Mouse (Mus musculus) cerebellum, adult 9-11 months (tissue): ENCODE data around the gene Limk1.
A peak's percentile ranks its signal among the peaks of the same experiment; 100 is the strongest.

Experiments used
- DNase-seq: peaks from one replicate; pipeline ENCODE4 v3.0.0; 2022

Gene Limk1

DNA sequence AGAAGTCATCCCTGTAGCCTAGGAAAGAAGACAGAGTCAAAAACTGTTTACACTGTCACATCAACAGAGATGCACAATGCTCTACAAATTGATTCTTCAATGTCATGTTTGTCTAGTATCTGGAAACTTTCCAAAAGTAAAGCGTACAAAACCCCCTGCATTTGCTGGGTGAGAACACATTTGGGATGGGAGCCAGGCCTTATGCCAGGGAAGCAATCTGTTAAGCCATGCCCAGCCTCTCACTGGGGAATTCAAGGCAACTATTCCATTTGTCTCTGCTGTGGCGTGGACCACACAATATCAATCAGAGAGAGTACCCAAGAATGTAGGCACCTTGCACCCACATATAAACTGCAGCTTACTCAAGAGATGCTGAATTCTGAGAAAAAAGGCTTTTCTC is 66.3 kb downstream of the Limk1 start:
- DNase-seq = peak; percentile 53

DNA sequence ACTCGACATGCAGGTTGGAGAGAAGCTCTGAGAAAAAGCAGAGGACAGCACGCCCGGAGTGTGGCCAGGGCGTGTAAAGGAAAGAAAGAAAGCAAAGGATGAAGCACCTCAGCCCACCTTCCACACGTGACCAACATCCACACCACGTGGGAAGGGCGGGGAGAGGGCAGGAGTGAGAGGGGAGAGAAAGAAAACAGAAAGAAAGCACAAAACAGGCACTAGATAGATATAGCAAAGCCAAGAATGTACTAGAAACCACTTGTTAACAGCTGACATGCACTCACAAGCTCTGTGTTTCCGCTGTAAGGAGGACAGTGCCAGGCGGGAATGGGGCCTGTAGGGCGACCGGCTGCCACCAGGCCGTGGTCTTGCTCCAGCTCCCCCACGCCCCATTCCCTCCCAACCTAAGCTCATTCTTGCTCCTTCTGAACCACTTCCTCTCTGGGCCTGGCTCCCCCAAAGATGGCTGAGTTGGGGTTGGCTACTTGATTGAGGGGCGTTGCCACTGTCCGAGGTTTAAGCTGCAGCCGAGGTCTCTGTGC is 67.2 kb downstream of the Limk1 start:
- DNase-seq = no peak

DNA sequence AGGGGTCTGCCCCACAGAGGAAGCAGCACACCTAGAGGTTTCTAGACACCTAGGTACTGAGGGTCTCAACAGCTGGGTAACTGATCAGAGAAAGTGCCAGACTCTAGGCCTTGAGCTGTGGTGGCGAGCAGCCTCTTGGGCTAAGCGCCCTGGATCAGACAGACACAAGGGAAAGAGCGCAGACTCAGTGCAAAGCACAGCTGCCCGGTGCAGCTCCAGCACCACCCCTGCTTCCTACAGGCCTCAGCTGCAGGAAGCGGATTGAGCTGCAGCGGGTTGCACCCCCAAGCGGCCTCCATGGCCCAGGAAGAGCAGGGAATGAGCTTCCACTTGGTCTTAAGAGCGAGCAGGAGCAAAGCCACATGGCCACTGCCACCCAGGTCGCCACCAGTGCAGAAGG is 67.9 kb downstream of the Limk1 start:
- no peak for DNase-seq

DNA sequence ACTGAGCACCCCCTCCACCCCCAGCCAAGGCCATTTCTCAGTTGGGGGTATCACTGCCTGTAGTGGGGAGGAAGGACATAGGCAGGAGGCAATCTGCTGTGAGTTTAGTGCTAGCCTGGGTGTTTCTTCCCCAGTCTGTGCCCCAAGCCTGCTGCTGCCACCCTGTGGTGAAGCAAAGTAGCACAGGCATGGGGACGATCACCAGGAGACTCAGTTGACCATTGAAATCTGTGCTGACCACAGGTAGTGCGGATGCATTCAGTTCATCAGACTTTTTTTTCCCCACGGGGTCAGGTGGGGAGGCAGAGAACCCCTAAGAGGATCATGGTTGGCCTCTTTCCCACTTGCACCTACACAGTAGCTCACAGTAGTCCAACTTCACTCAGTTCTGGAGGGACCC is 71.3 kb downstream of the Limk1 start:
- peak; percentile 44 for DNase-seq

DNA sequence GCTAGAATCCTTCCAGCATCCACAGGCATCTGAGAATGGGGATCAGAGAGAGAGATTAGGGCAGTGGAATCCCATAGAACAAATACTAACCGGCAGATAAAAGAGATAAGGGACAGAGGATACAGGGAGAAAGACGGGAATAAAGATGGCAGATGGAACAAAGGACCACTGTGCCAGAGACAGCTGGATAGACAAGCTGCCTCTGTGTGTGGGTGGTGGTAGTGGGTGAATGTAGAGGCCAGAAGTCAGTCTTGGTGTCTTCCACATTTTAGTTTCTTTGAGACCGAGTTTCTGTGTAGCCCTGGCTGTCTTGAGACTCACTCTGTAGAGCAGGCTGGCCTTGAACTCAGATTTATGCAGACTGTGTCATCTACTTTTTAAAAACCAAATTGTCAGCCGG is 72.6 kb downstream of the Limk1 start:
- no peak for DNase-seq

DNA sequence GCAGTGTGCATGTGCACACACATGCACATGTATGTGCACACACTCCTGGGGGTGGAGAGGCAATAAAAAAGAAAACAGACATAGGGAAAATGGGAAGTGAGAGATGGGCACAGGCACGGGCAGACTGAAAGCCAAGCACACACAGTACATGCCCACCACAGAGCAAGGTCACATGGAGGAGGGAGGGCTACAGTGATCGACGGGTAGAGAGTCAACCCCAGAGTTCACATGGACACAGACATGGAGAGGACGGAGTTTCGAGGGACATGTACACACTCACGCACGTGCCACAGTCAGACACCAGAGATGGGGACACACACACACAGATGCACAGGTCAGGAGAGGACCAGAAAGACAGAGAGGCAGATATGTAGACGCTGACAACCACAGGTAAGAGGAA is 73.0 kb downstream of the Limk1 start:
- DNase-seq = no peak

DNA sequence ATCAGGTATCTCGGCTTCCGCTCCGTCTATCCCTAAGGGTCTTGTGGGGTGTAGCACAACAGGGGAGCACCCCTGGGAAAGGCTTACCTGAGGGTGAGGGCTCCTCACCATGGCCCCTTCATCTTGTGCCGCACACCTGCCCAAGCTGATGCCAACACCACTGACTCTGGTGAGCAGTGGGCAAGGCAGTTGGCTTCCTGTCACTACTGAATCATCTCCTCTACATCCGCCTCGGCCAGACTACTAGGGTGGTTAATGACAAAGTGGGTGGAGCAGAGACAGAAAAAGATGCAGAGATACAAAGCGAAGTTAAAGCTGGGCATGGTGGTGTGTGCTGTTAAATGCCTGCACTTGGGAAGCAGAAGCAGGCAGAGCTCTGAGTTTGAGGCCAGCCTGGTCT is 73.6 kb downstream of the Limk1 start, which contains the start of gene Lat2:
Gene Lat2 (minus strand): TSS at position 224 of the 400 bp plus-strand sequence.
- DNase-seq = no peak

DNA sequence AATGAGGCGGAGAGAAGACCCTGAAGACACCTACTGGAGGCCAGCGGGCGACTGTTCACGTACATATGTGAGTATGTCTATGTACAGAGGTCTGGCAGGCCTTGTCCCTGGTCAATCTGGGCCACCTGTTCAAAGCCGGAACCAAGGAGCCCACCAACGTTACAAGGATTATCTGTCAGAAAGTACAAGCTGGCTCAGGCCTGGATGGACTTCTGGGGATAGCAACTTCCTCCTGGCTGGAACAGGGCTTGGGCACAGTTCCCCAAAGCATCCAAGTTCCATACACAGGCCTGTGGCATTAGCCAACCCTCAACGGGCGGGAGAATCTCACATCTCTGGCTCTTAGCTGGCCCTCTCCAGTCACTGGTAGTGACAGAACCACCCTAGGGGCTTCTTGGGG is 74.1 kb downstream of the Limk1 start:
- no peak for DNase-seq

DNA sequence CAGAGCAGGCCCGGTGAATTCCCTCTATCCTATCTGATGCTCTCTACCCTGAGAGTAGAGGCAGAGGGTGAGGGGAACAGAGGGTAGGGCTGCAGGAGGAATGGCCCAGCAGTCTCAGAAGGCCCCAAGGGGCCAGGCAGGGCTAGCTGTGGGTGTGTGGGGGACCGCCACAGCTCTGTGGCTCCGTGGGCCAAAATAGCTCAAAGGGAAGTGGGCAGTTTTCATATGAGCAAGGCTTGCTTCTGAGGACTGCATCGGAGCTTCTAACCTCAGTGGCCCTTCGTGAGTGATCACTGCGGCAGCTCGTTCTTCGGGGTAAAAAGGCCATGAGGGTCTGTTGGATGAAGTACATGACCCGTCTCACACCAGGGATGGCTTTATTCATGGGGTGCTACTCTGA is 74.7 kb downstream of the Limk1 start:
- no peak for DNase-seq

DNA sequence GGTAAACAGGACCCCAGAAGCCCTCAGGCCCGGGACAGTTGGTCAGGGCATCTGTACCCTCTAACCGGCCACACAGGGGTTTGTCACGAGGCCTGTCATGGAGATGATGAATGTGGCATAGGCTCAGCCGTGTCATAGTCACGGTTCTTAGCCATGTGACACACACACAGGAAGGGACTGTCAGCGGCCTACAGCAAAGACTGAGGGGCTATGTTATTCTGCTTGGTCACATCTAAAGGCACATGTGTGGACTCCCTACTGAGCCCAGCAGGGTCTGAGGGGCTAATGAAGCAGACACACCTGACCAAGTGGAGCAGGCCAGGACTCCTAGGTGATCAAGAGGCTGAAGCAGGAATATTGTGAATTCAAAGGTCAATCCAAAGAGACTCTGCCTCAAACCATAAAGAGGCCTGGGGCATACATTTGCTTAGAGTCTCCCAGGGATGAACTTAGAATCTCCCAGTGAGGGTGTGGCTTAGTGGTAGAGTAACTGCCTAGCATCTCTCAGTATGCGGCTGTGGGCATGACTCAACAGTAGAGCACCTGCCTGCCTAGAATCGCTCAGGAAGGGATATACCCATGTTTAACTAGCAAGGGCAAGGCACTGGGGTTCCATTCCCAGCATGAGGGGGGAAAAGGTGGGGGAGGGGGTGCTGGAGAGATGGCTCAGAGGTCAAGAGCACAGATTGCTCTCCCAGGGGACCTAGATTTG is 76.4 kb downstream of the Limk1 start:
- DNase-seq = no peak

DNA sequence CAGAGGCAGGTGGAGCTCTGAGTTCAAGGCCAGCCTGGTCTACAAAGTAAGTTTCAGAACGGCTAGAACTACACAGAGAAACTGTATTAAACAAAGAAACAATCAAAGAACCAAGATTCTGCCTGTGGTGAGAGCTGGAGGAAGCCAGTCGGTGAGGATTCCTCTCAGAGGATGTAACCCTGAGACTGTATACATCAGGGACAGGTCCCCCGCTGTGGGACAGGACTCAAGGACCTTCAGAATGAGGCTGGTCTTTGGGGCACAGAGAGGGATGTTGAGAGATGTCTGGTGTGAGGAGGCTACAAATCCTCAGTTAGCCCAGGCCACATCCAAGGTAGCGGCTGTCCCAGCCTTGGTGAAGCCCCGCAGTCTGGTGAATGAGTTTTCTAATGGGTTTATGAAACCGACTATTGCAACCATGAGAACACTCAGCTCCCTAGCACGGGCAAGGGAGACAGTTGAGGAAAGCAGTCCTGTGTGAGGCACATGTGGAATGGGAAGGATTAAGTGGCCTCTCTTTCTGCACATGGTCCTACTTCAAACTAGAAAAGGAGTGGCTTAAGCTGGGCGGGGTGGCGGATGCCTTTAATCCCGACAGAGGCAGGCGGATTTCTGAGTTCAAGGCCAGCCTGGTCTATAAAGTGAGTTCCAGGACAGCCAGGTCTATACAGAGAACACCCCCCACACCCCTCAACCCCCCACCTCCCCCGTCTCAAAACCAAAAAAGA is 78.3 kb downstream of the Limk1 start:
- no peak for DNase-seq

DNA sequence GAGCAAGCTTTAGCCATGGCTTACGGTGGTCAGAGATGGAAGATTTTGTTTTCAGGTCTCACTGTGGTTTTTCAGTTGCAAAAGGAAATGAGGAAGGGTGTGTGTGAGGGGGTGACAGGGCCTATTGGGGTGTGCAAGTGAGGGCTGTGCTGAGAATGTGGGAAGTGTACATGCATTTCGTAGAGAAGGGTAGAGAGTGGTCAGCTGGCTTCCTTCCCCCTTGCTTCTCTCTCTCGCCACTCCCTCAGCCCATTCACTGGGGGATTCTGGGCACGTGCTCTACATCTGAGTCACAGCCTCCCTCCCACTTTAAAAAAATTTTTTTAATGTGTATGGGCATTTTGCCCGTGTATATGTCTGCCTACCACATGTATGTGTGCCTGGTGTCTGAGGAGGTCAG is 81.3 kb downstream of the Limk1 start:
- no peak for DNase-seq

DNA sequence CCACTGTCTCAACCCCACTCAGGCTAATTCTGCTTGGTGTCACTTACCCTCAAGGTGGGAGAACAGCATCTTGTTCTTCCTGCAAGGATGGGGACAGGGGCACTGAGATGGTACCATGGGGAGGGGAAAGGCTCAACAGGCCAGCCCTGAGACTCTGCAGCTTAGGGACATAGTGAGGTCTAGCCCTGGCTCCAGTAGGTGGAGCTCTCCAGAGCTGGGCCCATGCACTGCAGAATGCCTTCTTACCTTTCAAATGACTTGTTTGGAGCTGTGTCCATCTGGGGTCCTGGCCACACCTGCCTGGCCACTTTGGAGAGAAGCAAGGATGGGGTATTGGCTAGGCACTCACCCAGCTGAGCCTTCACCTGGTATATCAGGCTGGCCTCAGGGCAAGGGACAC is 82.1 kb downstream of the Limk1 start:
- DNase-seq = no peak
